Mouse (Mus musculus): ENCODE measurements at regions not wholly inside any gene's neighbourhood (a gene's known extent, or its start where the extent isn't known, plus 50 kb on each side); places are given as distances from the start of the nearest gene placed in this dataset.

DNA sequence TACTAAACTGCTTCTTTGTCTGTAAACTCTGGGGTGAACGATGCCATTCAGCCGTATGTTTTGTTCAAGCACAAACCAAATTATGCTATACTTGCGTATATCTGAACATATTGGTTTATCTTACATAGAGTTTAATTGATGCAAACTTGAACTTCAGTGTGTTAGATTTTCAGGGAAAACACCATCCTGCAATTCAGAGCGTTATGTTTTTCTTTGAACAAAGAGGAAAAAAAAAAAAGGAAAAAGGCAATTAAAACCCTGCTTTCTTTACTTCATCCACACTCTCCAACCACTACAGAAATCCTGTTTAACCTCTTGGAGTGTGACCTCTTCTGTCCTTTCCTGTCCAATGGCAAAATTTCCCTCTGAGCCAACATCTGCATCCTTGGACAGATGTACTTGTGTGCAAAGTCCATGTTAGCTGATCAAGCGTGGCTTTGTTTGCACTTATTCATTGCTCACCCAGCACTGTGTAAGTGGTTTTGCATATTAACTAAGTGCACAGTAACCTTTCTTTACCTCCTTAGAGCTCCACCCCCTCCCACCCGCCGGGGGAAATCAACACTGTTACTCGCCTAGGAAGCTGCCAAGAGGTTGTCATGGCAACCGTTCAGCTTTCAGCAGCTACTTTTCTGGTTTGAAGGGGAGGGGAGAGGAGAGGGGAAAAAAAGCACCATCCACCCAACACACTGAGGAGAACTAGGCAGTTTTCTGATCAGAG is 174.4 kb upstream of the Klf12 start:
- peak; percentile 73 for DNase-seq (ENCODE audit: low read depth, low spot score)

DNA sequence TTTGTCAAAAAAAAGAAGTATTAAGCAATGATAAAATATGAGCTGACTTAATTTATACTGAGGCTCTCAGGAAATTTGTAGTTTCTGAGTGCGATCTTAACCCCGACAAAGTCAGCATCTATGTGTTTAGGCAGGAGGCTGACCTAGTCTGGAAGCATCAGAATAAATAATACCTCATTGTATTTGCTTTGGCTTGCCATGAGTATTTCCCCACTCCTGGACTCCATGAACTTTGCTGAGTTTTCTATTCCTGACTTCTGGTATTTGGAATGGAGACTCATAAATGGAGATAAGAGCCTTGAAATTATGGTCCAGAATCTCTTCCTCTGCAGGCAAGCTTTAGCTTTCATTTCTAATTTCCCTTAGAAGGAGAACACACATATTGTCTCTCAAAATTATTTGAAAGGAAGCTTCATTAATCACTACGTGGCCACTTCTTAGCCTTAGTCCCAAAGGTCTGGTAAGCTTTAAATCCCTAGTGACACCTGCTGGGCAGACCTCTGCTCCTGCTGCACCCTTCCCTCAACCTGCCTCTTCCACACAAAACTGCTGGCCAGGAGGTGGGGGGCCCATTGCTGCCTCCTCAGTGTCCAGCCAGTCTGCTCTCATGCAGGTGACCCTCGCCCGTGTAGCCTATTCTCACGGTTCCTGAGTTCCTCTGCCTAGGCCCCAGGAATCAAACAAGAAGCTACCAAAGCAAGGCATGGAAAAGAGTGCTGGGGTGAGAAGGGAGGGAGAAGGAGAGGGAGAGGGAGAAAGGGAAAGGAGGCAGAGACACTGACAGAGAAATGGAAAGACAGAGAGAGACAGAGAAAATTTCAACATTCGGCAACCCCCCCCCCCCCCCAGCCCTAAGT is 173.6 kb upstream of the Klf12 start:
- no peak for DNase-seq (ENCODE audit: low read depth, low spot score)

DNA sequence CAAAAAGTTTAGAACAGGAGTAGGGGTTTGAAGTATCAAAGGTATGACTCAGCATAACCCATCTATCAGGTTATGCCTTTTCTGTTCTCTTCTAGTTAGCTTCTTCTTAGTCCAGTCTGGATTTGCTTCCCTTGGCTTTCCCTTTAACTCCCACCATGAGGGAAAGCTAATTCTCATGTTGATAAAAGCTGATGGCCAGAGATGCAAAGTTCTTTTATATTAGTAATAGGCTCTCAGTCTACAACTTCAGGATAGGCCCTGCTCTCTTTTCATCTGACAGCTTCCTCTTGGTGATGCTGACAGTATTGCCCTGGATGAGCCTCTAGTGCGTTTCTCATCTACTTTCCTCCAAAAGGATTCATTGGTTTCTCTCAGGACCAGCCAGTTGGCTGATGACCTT is 161.7 kb upstream of the Klf12 start:
- no peak for DNase-seq (ENCODE audit: low read depth, low spot score)

DNA sequence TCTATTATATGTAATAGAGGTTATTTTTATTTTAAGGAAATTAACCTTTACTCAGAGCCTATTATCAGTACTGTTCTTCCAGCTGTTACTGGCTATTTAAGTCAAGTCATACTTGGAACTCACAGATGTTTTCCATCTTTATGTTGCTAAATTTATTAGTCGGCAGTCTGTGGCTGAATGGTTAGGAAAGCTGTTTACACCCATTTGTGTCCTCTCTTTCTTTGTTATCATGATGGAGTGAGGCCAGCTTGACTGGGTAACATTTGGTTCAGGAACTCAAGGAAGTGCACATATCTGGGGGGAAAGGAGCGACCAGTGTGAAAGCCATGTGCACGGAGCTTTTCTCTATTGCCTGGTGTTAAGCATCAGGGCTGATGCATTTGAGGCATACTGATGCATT is 160.4 kb upstream of the Klf12 start:
- no peak for DNase-seq (ENCODE audit: low read depth, low spot score)

DNA sequence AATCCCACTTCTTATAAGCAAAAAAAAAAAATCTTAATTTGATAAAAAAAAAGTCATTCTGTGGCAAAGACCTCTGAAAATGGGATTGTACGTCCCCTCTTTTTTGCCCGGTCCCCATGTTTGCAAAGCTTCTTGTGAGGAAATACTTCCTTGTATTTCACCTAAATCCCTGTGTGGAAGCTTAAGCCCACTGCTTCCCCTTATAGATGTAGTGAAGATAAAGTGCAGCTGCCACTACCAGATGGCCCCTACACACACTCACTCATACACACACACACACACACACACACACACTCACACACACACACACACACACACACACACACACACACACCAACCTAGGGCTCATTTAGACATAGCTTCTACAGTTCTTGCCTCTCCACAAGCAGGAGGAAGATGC is 159.6 kb upstream of the Klf12 start:
- no peak for DNase-seq (ENCODE audit: low read depth, low spot score)

DNA sequence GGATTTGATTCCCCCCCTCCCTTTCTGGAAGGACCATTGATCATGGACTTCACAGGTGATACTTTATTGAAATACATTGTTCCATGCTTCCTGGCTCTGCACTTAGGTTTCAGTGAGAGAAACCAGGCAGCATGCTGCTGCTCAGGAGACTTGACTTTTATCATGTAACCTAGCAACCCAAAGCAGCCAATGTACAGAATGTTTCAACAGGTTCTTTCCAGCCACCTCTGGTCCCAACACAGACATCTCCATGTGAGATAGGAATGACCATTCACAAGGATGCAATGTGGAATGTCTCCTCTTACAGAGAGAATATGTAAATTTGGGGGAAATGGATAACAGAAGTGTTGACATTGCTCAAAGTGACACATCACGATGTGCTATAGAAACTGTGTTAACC is 153.1 kb upstream of the Klf12 start:
- no peak for DNase-seq (ENCODE audit: low read depth, low spot score)

DNA sequence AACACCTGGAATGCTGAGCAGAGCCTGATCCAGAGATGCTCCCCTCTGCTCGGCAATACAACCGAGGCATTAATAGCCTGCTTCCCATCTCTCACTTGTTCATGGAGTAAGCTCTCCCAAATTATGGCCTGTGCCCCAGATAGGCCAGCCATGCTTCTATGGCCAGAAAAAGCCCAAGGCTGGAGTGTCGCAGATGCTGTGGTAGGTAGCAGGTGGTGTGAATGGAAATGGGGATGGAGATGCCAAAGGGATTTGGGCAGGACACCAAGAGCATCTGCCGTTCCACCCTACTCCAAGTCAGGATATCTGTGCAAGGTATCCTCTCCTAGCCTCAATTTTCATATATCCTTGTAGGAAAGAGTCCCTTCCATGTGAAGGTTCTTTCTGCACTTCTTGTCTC is 145.2 kb upstream of the Klf12 start:
- no peak for DNase-seq (ENCODE audit: low read depth, low spot score)

DNA sequence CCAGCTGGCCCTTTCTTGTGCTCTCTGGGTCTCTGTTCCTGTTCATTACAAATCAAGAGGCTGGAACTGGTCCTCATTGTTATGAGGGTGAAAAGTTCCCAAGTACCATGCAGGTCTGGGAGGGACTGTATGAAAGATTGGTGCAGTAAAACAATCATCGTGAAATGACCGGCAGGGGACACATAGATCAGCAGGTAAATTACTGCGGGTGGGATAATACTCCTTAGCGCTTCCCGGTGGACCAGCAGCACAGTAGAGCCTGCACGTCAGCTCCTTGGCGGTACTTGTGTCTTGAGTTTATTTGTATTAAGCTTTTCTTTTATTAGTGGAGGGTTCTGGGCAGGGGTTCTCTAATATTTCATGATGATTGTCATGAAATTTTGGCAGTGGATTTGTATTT is 141.9 kb upstream of the Klf12 start:
- no peak for DNase-seq (ENCODE audit: low read depth, low spot score)

DNA sequence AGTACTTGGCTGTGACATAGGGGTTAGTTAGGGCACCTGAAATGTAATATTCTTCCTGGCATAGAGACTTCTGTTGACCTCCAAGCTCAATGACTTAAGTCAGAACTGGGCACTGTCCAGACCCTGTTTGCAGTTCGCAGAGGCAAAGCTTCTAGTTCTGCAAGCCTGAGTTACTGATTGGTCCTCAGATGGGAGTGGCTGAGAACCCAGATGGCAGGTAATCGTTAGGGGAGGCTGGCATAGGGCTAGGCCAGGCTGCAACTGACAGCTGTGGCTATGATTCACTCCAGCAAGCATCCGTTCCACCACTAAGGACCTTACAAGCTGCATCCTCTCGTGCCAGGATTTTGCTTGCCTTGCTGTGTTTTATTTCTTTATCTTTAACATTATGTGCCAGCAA is 139.3 kb upstream of the Klf12 start:
- no peak for DNase-seq (ENCODE audit: low read depth, low spot score)

DNA sequence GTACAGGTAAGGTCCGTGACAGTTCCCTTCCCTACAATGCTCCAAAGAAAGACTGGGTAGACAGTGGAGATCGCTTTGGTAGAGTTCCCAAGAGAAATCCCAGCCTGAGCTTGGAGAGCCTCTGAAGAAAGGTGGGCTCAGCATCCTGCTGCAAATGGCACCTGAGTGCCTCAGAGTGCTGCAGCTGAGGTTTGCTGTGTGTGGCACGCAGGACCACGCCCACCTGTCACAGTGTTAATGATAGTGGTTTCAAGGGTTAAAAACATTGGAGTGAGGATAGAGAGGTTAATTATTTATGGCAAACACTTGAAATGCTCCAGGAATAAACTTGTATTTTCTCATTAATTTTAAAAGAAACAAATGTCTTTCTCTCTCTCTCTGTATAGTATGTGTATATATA is 137.2 kb upstream of the Klf12 start:
- DNase-seq (ENCODE audit: low read depth, low spot score), result no peak

DNA sequence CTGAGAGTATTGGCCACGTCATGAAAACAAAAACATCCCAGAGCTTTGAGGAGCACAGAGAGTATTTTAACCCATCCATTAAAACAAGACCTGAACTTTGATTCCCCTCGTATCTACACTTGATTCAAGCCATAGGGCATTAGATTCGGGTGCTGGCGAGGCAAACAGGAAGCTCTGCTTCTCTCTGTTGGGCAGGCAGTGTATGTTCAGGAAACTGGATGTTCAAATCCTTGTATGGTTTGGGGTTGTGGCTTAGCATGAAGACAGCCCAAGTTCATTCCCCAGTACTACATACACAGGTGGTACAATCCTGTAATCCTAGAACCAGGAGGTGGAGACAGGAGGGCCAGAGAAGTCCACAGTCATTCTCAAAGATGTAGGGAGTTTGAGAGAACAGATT is 130.6 kb upstream of the Klf12 start:
- no peak for DNase-seq (ENCODE audit: low read depth, low spot score)

DNA sequence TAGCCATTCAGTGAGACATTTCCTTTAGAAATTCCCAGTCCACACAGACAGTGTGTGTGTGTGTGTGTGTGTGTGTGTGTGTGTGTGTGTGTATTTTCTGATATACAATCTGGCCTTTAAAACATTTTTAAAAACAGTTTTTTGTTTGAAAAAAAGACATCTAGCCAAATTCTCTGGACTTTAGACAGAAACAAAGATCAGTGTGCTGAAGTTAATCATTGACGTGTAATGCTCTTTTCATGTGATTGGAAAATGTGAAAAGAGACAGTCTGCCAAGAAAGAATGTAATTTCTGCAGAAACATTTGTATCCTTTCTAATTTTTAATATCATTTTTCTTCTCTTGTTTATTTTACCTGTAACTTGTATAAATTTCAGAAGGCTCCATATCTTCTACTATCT is 127.7 kb upstream of the Klf12 start:
- DNase-seq (ENCODE audit: low read depth, low spot score), result no peak

DNA sequence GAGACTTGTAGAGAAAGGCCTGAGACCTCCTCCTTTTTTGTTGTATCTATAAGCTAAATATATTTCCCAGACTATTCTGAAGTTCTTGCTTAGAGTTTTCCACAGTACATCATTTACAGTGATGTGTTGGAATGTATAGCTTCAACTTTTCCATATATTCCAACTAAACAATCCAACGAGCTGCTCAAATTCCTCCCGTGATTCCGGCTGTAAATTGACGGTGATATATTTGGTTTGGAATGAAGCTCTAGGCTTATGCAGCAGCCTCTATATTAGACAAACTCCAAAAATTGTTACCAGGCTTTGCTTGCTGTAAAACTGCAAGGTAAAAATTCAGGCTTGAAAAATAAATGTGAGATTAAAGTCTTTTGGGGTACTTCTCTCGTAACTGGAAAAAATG is 112.7 kb upstream of the Klf12 start:
- DNase-seq (ENCODE audit: low read depth, low spot score), result no peak

DNA sequence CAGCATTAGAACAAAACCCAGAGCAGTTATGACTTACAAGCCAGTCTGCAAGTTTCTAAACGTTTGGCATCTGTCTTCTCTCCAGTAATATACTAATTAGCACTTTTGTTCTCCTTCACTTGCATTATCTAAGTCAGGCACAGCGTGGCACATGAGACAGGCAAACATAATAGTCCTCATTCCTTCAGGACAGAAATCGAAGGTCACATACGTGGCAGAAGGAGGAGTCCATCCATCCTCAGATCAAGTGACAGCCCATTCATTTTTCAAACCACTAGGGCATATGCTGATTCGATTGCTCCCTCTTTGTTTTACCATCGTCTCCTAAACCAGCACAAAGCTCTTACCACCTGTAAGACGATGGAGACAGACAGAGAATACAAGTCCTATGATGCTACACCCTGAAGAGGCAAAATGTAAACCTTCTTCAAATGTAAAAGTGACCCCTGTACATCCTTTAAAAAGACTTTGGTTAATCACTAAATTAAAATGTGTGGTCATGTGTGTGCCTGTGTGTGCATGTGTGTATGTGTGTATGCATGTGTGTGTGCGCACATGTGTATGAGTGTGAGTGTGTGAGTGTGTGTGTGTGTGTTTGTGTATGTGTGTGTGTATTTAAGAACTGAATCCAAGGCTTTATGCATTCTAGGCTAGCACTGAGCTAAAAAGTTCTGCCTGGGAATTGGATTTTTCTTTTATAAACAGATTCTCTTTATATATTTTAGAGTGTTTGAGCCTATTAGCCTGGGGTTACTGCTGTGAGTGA is 90.9 kb upstream of the Klf12 start:
- DNase-seq (ENCODE audit: low read depth, low spot score), result no peak

DNA sequence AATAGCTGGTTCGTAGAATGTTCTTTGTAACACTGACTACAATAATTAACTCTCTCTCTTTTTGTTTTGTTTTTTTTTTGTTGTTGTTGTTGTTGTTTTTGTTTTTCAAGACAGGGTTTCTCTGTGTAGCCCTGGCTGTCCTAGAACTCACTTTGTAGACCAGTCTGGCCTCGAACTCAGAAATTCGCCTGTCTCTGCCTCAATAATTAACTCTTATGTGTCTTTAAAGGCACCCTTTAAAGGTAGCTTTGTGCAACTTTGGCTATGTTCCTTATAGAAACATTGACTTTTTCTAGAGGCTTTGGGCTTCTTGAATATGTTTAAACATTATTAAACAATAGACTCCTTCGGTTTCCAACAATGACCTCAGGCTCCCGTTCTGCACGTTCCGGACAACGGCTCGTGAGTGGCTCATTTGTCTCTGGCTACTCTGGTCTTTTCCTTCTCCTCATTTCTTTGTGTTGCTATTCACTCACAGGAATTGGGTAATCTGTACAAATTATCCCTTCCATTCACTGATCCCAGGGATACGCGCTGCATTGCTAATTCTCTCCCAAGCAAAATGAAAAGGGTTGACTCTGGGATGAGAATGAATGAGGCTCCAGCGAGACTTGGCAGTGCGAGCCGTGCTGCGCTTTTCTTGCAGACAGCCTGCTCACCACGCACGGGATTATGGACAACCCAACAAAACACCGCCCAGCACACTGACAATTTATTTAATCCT is 90.2 kb upstream of the Klf12 start:
- DNase-seq (ENCODE audit: low read depth, low spot score), result no peak

DNA sequence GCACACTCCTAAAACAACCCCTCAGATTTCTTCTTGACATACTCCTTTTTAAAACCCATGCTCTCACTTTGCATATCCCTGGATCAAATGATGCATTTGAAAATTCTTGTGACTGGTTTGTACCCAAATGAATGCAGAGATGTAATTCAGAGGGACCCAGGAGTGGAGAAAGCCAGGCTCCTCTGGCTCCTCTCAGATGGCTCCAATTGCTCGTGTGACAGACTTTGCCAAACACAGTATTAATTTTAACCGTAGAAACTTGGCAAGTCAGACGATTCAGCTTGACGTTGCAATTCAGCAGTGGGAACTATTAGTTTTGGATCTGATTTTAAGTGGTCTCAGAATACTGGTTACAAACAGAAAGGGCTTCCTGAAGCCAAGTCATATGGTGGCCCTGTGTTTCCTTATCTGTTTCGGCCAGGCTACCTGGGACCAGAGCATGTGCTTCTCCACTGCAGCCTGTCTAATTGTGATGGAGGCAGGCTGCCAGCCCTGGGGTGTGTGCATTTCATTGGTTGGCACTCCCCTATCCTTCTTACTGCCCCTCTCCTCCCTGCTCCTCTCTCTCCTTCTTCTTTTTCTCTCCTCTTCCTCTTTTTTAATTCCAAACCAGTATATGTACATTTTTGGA is 81.9 kb upstream of the Klf12 start:
- no peak for DNase-seq (ENCODE audit: low read depth, low spot score)

DNA sequence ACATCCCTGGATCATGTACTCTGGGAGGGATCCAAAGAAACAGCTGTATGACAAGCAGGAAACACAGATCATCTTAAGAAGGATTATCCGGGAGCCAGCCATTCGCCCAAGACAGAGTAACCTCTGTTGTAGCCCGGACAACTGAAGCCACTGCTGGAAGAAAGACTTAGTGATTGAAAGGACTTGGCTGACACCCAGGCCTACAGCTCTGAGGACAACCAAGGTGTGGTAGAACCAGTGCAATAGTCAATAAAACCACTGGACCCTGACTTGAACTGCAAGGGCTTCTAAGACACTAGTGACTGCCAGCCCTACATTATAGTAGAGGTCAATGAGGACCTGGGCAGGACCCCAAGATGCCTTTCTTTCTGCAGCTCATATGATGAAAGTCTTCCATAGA is 78.3 kb upstream of the Klf12 start:
- no peak for DNase-seq (ENCODE audit: low read depth, low spot score)

DNA sequence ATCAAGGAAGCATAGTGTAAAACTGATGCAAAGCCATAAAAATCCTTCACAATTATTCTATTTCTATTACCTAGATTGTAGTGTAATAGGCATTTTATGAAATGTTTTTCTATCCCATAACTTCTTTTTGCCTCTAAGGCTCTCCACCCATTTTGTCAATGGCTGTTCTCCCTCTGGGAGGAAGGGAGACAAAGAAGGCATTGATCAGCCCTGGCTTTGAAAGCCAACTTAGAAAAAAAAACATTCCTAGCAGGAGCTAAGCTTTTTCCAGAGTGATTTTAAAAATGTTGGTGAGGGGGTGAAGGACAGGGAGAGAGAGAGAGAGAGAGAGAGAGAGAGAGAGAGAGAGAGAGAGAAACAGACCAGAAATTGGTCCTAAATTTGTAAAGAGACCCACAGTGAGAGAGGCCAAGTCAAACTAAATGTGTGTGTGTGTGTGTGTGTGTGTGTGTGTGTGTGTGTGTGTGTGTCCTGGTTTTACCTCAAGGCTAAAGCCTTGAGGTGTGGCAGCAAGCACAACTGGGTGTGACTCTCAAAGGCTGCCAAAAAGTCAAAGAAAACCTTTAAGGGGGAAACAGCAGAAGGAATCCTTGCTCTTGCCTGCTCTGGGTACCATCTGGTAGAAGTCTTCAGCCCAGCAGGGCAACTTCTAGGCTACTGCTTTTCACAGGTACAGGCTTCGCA is 77.0 kb upstream of the Klf12 start:
- no peak for DNase-seq (ENCODE audit: low read depth, low spot score)

DNA sequence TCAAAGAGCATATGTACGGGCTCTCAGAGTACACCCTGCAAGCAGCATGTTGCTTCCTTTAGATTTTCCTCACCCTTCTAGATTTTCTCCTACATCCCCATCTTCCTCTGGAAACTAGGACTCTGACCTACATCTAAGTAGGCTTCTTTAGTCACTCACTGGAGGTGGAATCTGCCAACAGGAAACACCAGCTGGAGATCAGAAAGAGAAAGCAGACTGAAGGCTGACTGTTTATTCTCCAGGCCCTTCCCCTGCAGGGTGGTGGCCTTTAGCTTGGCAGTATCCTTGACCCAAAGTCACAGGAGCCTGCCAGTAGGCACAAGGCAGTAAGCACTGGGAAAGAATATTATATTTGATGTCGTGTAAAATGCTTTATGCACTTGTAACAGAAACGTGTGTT is 75.4 kb upstream of the Klf12 start:
- no peak for DNase-seq (ENCODE audit: low read depth, low spot score)

DNA sequence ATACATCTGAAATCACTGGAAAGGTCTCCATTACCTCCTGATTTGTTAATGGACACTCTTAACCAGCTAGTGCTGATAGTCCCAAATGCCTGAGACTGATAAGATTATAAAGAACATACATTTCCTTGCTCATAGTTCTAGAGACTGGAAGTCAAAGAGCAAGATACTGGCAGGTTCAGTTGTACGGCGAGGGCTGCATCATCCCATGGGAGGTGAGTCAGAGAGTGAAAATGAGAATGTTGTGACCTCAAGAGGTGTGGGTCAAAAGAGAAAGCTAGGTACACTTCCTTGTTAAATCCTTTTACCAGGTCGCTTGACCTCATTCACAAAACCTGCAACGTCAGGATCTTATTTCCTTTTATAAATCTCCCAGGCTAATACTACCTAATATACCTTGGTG is 72.7 kb upstream of the Klf12 start:
- no peak for DNase-seq (ENCODE audit: low read depth, low spot score)

DNA sequence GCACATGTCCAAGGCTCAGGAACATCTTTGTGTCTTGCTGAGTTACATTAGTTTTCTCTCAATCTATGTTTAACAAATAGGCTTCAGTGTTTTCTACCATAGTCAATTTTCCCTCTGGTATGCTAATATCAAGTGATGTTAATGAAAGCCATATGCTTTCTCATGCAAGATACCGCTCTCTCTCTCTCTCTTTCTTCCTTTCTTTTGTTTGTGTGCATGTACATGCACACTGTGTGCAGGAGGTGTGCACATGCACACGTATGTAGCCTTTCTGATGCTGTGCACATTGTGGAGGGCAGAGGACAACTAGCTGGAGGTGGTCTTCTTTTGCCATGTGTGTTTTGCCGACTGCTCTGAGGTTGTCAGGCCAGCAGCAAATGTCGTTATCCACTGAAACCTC is 69.0 kb upstream of the Klf12 start:
- no peak for DNase-seq (ENCODE audit: low read depth, low spot score)
